Mouse (Mus musculus) splenic B cell, adult 2 months (primary cell): ENCODE data around the gene Camkk2.

Experiments used
- DNase-seq: peaks from one replicate; pipeline ENCODE4 v3.0.0-alpha.2; 2011; ENCODE audit warnings: low read depth, low spot score
- H3K27me3 ChIP-seq: 2 replicates; pipeline ENCODE4 v1.6.1; 2012; ENCODE audit warnings: mild to moderate bottlenecking, low read length, moderate library complexity, mixed read lengths; ENCODE audit not compliant: control insufficient read depth, poor library complexity, insufficient read depth, severe bottlenecking
- H3K36me3 ChIP-seq: 2 replicates; pipeline ENCODE4 v1.6.1; 2012; ENCODE audit warnings: mild to moderate bottlenecking, low read length, moderate library complexity, mixed read lengths; ENCODE audit not compliant: control insufficient read depth, poor library complexity, insufficient read depth, severe bottlenecking

The Camkk2 gene

DNA sequence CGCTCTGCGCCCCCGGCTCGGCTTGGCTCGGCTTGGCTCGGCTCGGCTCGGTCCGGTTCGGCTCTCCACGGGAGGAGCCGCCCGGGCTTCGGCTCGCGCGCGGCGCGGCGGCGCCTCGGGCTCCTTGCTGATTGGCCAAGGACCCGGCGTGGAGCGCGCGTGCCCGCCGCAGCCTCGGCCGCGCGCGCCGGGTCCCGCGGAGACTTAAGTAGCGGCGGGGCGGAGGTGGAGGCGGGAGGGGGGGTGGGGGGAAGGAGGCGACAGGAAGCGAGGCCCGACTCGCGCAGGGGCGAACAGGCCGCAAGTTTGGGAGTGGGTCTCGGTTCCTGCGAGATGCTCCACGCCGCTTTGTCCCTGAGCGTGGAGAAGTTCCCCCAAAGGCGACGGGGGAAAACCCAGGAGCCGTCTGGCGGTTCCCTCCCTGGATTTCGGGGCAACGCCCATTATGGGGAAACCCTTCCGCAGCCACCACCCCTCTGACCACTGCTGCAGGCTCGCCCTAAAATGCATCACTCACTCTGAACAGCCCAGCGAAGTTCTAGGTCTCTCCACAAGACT lies at the start of gene Camkk2:
Gene Camkk2 (minus strand): TSS at position 133 of the 558 bp plus-strand sequence.
- Histone ChIP-seq H3K27me3 (no peaks in the 10 kb centered on the region), H3K36me3 (no peaks in the 10 kb centered on the region)
- peak; percentile 84 for DNase-seq

DNA sequence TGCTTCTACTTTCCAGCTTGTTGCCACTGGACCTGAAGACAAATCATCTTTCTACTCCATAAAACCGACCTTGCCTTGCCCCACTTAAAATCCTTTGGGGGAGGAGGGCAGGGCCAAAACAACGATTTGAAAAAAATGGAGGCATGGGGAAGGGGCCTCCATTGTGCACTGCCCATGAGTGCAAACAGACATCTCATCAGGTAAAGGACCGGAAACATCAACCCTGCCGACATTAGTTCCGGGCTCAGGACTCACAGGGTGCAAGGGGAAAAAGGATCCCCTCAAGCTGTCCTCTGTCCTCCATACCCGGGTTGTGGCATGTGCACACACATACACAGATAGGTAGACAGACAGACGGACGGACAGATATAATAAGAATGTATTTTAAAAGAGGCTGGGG lies 45.9 kb upstream of the Camkk2 start:
- no peak for DNase-seq
- Histone ChIP-seq H3K36me3 (no peaks in the 10 kb centered on the region), H3K27me3 (no peaks in the 10 kb centered on the region)

DNA sequence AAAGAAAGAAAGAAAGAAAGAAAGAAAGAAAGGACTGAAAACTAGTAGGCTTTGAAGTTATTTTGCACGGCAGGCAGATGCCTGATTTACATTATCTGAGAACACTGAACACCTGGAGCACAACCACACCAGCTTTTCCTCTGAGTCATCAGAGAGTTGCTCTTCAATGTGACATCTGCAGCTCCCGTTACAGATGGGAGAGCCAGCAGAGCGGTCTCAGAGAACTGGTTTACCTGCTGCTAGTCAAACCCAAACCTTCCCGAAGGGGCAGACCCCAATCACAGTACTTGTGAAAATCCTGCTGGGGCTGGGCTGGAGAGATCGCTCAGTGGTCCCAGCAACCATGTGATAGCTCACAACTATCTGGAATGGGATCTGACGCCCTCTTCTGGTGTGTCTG lies 45.2 kb upstream of the Camkk2 start:
- Histone ChIP-seq H3K36me3 (no peaks in the 10 kb centered on the region; the same call in 1 of the 2 replicates), H3K27me3 (no peaks in the 10 kb centered on the region)
- no peak for DNase-seq

DNA sequence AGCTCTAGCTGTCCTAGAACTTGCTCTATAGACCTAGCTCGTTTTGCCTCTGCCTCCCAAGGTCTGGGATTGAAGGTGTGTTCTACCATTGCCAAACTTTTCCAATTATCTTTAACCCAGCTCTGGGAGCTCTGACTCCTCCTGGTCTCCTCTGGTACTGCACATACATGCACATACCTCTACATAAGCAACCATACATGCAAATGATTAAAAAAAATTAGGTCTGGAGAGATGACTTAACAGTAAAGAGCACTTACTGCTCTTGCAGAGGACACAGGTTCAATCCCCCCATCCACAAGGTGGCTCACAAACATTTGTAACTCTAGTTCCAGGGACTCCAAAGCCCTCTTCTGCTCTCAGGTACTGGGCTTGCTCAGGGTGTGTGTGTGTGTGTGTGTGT lies 44.8 kb upstream of the Camkk2 start:
- no peaks in the 10 kb centered on the region for H3K27me3 ChIP-seq
- DNase-seq: no peak
- no peaks in the 10 kb centered on the region; the same call in 1 of the 2 replicates for H3K36me3 ChIP-seq

DNA sequence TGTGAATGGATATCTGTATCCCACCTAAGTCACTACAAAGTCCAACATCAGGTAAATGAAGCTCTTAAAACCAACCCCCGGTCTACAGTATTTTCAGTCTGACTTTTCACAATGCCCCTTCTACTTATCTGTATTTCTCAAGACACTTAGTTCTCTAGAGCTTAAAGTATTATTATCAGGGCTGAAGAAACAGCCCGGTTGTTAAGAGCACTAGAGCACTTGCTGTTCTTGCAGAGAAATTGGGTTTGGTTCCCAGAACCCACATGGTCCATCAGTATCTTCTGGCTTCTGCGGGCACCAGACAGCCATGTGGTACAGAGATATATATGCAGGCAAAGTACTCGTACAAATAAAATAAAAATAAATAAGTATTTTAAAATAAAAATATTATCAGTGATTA lies 43.2 kb upstream of the Camkk2 start:
- DNase-seq: no peak
- H3K36me3 ChIP-seq: peaks cover 6% of the 10 kb centered on the region
- H3K27me3 ChIP-seq: no peaks in the 10 kb centered on the region

DNA sequence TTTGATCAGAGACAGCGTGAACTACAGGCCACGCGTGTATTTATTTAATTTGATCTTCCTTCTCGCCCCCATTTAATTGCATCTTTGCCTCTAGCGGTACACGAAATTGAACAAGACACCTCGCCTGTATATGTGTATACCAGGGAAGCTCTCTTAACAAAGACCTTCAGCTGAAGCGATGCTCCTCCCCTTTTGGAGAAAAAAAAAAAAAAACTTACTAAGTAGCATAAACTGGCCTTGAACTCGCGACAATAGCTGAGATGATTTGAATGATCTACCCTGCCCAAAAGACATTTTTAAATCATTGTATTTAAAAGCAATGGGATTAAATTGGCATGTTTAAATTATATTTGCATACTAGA lies 42.3 kb upstream of the Camkk2 start:
- no peak for DNase-seq
- H3K27me3 ChIP-seq: no peaks in the 10 kb centered on the region
- H3K36me3 ChIP-seq: peaks cover 7% of the 10 kb centered on the region

DNA sequence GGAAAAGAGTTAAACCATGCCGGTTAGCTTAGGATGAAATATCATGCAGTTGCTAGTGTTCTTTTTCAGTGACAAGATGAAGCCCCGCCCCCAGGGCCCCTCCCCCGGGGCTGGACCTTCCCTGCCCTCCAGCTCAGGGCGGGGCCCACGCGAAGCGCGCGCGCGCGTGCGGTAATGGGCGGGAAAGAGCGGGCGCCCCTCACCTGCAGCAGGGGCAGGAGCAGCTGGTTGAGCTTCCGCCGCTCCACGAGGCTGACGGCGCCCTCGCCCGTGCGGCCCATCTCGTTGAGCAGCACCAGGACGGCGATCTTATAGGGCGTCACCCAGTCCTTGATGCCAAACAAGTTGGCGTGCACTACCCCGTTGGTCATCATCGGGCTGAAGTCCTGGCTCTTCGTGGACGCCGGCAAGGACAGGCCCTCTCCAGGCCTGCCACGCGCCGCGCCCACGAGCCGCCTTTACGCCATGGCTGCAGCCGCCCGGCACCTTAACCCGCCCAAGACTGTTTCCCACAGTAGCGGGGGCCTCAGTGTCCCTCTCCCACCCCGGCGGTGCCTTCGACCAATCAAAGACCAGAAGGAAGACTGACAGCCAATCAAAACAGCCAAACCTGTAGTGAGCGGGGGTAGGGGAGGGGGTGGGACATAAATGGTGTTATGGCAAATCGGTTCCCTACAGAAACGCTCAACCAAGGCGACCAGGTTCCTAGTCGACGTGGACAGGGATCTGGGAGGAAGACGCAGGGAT lies 41.7 kb upstream of the Camkk2 start, which contains the start of gene Anapc5:
Gene Anapc5 (minus strand): TSS at position 563 of the 747 bp plus-strand sequence.
- H3K27me3 ChIP-seq: no peaks in the 10 kb centered on the region
- H3K36me3 ChIP-seq: peaks cover 7% of the 10 kb centered on the region

DNA sequence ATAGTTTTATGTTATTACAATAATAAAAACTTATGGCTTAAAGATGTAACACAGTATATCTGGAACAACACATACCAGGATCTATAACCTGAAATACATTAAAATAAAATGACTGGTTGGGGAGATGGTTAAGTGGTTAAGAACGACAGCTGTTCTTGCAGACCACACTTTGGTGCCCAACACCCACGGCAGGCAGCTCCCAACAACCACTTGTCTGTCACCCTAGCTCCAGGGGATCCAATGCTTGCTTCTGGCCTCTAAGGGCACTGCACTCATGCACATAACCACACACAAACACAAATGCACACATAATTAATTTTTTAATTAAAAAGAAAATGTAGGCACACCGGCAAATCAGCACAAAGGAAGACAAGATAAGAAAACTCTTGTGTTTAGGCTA lies 33.5 kb upstream of the Camkk2 start:
- DNase-seq: no peak
- no peaks in the 10 kb centered on the region for H3K27me3 ChIP-seq

More for the DNA sequence above, 41.7 kb upstream of the Camkk2 start, which contains the start of gene Anapc5:
- peak; percentile 97 for DNase-seq

DNA sequence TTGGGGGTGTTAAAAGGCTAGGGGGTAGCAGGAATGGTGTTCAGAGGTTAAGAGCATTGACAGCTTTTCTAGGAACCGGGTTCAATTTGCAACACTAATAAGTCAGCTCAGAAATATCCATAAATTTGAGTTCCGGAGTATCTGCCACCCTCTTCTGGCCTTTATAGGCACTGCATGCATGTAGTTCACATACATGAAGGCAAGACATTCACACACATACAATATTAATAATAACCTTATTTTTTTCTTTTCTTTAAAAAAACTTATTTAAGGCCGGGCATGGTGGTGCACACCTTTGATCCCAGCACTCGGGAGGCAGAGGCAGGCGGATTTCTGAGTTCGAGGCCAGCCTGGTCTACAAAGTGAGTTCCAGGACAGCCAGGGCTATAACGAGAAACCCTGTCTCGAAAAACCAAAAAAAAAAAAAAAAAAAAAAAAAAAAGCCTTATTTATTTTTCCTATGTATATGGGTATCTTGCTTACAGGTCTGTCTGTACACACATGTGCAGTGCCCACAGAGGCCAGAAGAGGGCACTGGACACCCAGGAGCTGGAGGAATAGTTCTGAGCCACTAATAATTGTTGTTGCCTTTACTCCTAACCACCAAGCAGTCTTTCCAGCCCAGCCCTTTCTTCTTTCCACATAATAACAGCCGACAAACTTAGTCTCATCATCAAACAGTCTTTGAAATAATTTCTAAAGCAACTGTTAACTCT lies 32.3 kb upstream of the Camkk2 start:
- peaks cover 5% of the 10 kb centered on the region for H3K36me3 ChIP-seq
- no peaks in the 10 kb centered on the region for H3K27me3 ChIP-seq
- DNase-seq: peak; percentile 91

More for the DNA sequence above, 33.5 kb upstream of the Camkk2 start:
- peaks cover 7% of the 10 kb centered on the region for H3K36me3 ChIP-seq

DNA sequence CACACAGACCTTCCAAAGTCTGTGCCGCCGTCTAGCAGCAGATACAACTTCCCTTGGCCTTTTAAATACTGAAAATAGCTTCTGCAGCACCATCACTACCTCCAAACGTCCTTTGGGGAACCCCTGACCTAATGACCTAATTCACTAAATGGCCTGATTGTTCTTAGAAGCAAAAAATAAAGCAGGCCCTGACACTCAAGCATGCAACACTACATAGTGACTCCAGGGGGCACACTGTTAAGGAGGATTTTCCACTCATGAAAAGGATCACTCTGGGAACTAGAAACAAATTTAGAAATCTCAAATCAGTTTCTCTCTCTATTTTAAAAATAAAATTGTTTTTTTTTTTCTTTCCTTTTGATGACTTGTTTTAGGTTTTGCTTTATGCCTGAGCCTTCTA lies 26.3 kb upstream of the Camkk2 start:
- Histone ChIP-seq H3K36me3 (peaks cover 15% of the 10 kb centered on the region), H3K27me3 (no peaks in the 10 kb centered on the region)
- DNase-seq: peak; percentile 46

DNA sequence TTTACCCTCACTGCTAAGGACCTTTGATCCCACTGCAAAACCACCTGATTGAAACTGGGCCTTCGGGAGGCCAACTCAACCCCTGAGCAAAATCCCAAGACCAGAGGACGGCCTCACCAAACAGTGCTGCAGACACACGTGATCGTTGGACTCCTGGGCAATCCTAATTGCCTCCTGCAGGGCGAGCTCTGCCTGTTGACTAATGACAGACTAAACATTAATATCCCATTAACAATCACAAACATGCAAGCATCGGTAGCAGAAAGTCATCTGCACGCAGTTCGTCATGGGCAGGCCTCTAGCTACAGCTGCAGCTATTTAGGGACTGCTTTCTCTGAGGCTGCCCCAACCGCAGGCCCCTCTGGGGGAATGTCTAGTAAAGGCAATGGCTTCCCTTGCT lies 23.5 kb upstream of the Camkk2 start:
- no peaks in the 10 kb centered on the region for H3K27me3 ChIP-seq
- DNase-seq: no peak
- peaks cover 24% of the 10 kb centered on the region for H3K36me3 ChIP-seq

DNA sequence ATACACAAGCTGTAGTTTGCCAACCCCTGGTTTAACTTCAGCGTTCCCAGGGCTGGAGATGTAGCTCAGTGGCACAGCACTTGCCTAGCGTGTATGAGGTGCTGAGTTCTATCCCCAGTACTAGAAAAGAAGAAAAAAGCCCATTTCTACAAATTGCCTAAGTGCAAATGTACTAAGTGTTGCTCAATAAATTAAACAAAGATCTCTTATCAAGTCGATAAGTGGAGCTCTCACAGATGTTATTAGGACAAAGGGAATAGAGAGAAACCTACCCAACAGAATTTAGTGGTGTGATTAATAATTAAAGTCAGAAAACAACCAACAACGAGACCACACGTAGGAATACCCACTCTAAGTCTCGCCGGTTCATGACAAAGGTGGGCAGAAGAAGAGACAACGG lies 22.5 kb upstream of the Camkk2 start:
- Histone ChIP-seq H3K36me3 (peaks cover 23% of the 10 kb centered on the region), H3K27me3 (no peaks in the 10 kb centered on the region)
- DNase-seq: no peak

DNA sequence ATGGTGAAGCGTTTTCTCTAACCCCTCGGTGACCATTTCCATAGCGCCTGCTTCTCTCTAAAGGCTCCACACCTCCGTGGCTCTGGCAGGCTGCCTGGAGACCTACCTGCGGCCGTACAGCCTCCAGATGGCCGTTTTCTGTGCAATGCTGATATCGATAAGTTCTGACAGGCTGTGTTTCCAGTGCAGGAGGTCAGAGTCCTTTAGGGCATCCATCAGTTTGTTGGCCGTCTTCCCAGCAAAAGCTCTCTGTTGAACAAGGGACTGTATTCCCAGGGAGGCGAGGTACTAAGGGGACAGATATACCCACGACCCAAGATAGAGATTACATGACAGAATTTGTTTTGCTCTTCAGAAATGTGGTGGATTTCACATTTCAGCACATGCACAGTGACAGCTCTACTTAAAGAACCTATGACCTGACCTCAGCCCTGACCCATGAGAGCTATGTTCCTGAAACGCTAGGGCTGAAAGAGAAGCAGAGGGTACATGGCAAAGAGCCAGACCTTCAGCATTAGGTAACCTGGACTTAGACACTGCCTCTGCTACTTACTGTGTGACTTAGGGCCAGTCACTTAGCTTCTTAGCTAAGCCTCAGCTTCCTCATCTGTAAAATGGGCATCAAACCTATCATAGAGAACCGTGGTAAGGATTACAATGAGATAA lies 21.3 kb upstream of the Camkk2 start:
- Histone ChIP-seq H3K36me3 (peaks cover 27% of the 10 kb centered on the region), H3K27me3 (no peaks in the 10 kb centered on the region)
- DNase-seq: no peak

DNA sequence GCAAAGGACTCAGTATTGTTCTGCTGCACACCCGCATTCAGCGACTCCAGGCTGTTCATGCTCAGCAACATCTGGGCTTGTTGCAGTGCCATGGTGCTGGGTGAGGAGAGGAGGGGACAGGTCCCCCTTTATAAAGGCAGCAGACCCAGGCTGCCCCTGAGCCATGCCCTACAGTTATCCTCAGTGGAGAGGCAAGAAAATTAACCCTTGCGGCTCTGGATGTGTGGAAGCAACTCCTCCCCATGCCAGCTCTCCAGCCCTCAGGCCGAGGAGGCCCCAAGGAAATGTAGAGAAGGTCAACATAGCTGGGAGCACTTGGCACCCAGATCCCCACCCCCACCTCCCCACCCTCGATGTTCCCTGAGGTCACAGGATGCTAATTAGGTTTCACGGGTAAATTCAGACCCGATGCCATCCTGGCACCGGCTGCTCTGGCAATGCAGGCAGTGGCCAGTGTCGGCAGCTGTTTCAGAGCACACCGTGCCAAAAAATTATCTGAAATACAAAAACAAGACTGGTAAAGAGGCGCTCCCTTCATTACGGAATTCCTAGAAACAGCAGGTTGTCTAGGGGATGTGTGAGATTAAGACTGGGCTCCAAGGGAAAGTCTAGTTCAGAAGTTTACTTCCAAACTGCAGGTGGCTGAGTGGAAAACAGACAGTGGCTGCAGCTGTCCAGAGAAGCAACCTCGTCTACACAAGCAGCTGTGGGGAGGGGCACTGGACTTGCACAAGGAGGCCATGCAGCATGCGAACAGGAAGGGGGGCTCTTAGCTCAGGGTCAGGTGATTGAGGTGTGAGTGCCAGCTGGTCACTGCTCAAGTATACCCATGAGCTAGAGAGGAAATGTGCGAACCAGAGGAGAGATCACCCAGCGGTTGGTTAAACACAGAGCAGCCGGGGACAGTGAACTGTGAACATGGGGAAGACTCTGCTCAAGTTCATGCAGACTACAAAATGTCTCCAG lies 20.5 kb upstream of the Camkk2 start:
- Histone ChIP-seq H3K27me3 (no peaks in the 10 kb centered on the region), H3K36me3 (peaks cover 26% of the 10 kb centered on the region)
- no peak for DNase-seq
